Mouse (Mus musculus) CH12.LX (cell line): ENCODE results near the gene Mettl24.

Source experiments
- CTCF ChIP-seq, 2 experiments: IDR thresholded peaks in 1 of 2; conservative IDR thresholded peaks in 1 of 2; 2 replicates each; pipeline ENCODE4 v1.5.1; 2011 to 2012; ENCODE audit warnings: low read depth in 2 of 2, low read length in 2 of 2, improper control_type of control experiment in 1 of 2, inconsistent platforms in 1 of 2, mild to moderate bottlenecking in 1 of 2, moderate library complexity in 1 of 2
- E2F4 ChIP-seq: IDR thresholded peaks from 2 replicates; pipeline ENCODE4 v1.6.1; 2011; ENCODE audit warnings: low read depth, low read length, improper control_type of control experiment; ENCODE audit not compliant: insufficient replicate concordance
- MAFK ChIP-seq: IDR thresholded peaks from 2 replicates; pipeline ENCODE4 v1.6.1; 2011; ENCODE audit warnings: low read length, improper control_type of control experiment; ENCODE audit not compliant: insufficient replicate concordance
- MEF2A ChIP-seq: IDR thresholded peaks from 2 replicates; pipeline ENCODE4 v1.6.1; 2014; ENCODE audit warnings: low read depth, mild to moderate bottlenecking, inconsistent platforms, low read length, improper control_type of control experiment, borderline replicate concordance
- POLR2A ChIP-seq: IDR thresholded peaks from 2 replicates; pipeline ENCODE4 v1.6.1; 2011; ENCODE audit warnings: low read depth, mild to moderate bottlenecking, improper control_type of control experiment, low read length
- USF2 ChIP-seq: conservative IDR thresholded peaks from 2 replicates; pipeline ENCODE4 v1.6.1; 2011; ENCODE audit warnings: low read depth, low read length, improper control_type of control experiment
- ZKSCAN1 ChIP-seq: IDR thresholded peaks from 2 replicates; pipeline ENCODE4 v1.6.1; 2012; ENCODE audit warnings: low read depth, inconsistent platforms, low read length, improper control_type of control experiment, borderline replicate concordance

GRCm38 (mm10) chr10:40688873-40689272 lies 5.8 kb downstream of the Mettl24 start:
- TF ChIP-seq E2F4 (no peak), ZKSCAN1 (no peak), POLR2A (no peak), CTCF (conservative IDR thresholded peaks at IDR 0.05 in 1 of 2, IDR thresholded peaks at IDR 0.05 in 1 of 2; ENCODE audit: low read depth in 2 of 2, low read length in 2 of 2) (no peak), MAFK (no peak), MEF2A (no peak), USF2 (no peak)
